Mouse (Mus musculus) heart, embryonic 11.5 days (tissue): ENCODE data around the gene Rcc1. TPM values are rescaled to one million over a fixed set of nuclear protein-coding genes. Genes with fewer than 3 reads are reported as not detected.

Experiments used
- ATAC-seq: fragments of 200-750 bp; cut with Nextera tagmentation; replicated peaks from 2 replicates; pipeline ENCODE4 v1.8.0; 2017; ENCODE audit warnings: moderate library complexity; ENCODE audit not compliant: insufficient number of reproducible peaks, low FRiP score, low TSS enrichment
- H3K27ac ChIP-seq: fragments of 300-500 bp; sonication (generic); 2 replicates; pipeline ENCODE4 v1.5.1; 2014; ENCODE audit warnings: mild to moderate bottlenecking, low read depth, low read length
- H3K27me3 ChIP-seq: fragments of 300-500 bp; sonication (generic); 2 replicates; pipeline ENCODE4 v1.6.1; 2014; ENCODE audit warnings: mild to moderate bottlenecking, low read length, mixed read lengths; ENCODE audit not compliant: control insufficient read depth, insufficient read depth
- H3K36me3 ChIP-seq: fragments of 300-500 bp; sonication (generic); 2 replicates; pipeline ENCODE4 v1.6.1; 2014; ENCODE audit warnings: mild to moderate bottlenecking, low read length, moderate library complexity, mixed read lengths; ENCODE audit not compliant: control insufficient read depth, insufficient read depth
- H3K4me1 ChIP-seq: fragments of 300-500 bp; sonication (generic); 2 replicates; pipeline ENCODE4 v1.6.1; 2014; ENCODE audit warnings: low read length; ENCODE audit not compliant: control insufficient read depth, insufficient read depth
- H3K4me2 ChIP-seq: fragments of 300-500 bp; sonication (generic); 2 replicates; pipeline ENCODE4 v1.6.1; 2014; ENCODE audit warnings: mild to moderate bottlenecking, moderate library complexity
- H3K4me3 ChIP-seq: fragments of 300-500 bp; sonication (generic); 2 replicates; pipeline ENCODE4 v1.5.1; 2014; ENCODE audit warnings: low read depth, low read length
- H3K9ac ChIP-seq: fragments of 300-500 bp; sonication (generic); 2 replicates; pipeline ENCODE4 v1.6.1; 2014; ENCODE audit warnings: mild to moderate bottlenecking, low read depth, low read length, moderate library complexity
- H3K9me3 ChIP-seq: fragments of 300-500 bp; sonication (generic); replicated peaks from 2 replicates; pipeline ENCODE4 v1.6.1; 2016; ENCODE audit warnings: low read length; ENCODE audit not compliant: control insufficient read depth
- WGBS: fragments of 180-500 bp; shearing (Covaris S2); extraction: QIAGEN DNeasy Blood & Tissue Kit; methylation state at CpG from one replicate; pipeline ENCODE4 v1.1.7; 2014; ENCODE audit not compliant: insufficient replicate concordance; 5-methylcytosine and 5-hydroxymethylcytosine counted together
- polyA plus RNA-seq: library from polyadenylated mRNA; unstranded; fragments of >200 nt; fragmentation: Nextera tagmentation; extraction: Ambion mirVana; gene quantifications from 2 replicates; pipeline ENCODE4 v1.2.1, GENCODE M21; 2014

Gene Rcc1
- polyA plus RNA-seq, 1 experiment from 2014 or later = 28.1 TPM

DNA sequence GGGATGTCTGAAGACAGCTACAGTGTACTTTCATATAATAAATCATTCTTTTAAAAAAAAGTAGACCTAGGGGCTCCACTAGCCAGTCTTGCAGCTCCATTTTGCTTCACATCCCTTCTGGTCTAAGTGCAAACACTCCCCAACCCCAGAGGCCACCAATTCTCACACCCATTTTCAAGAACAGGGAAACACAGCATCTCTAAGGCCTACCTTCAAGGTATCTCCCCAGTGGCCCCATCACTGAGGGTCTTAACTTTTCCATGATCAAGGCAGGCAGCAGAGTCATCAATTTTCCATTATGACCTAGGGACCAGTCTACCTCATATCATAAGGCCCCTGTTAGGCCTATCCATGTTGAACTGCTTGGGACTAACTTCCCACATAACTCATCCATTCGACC lies 2.0 kb downstream of the Rcc1 start:
- Histone ChIP-seq H3K9me3 (no peaks in the 10 kb centered on the region), H3K27ac (0 out of 2 replicates have a peak overlapping the region, but pooled peaks have one; percentile 23), H3K4me2 (peak overlapping the region; percentile 76), H3K4me3 (peak overlapping the region; percentile 83; the same call in 1 of the 2 replicates), H3K36me3 (no peaks in the 10 kb centered on the region), H3K9ac (no peak overlapping the region; the same call in 1 of the 2 replicates), H3K27me3 (no peaks in the 10 kb centered on the region), H3K4me1 (peaks cover 6% of the 10 kb centered on the region; the same call in 1 of the 2 replicates)
- WGBS = 26% methylated on average over 1 of the region's 1 CpGs
- no peak for ATAC-seq

DNA sequence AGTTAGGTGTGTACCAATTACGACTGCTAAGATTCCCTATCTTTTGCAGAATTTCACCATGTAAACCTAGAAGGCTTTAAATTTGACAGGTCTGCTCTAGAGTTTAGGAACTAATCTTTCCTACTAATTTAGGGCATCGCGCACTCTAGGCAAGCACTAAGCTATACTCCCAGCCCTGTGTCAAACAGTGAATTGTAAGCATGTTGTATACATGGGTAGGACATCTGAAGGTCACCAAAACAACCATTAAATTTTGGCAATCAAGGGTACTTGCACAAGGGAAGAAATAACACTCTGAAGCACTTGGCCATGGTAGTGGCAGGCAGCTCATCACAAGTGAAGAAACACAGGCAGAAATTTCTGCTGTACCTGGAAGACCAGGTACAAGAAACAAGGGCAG lies 2.6 kb downstream of the Rcc1 start:
- H3K9me3 ChIP-seq = no peaks in the 10 kb centered on the region
- no peaks in the 10 kb centered on the region for H3K36me3 ChIP-seq
- no peak overlapping the region for H3K9ac ChIP-seq
- no peak overlapping the region for H3K27ac ChIP-seq
- no peak overlapping the region for H3K4me3 ChIP-seq
- no peak overlapping the region for H3K4me2 ChIP-seq
- H3K4me1 ChIP-seq = peaks cover 6% of the 10 kb centered on the region; the same call in 1 of the 2 replicates
- ATAC-seq = no peak
- H3K27me3 ChIP-seq = no peaks in the 10 kb centered on the region
- WGBS = 67% methylated on average over 3 of the region's 3 CpGs

DNA sequence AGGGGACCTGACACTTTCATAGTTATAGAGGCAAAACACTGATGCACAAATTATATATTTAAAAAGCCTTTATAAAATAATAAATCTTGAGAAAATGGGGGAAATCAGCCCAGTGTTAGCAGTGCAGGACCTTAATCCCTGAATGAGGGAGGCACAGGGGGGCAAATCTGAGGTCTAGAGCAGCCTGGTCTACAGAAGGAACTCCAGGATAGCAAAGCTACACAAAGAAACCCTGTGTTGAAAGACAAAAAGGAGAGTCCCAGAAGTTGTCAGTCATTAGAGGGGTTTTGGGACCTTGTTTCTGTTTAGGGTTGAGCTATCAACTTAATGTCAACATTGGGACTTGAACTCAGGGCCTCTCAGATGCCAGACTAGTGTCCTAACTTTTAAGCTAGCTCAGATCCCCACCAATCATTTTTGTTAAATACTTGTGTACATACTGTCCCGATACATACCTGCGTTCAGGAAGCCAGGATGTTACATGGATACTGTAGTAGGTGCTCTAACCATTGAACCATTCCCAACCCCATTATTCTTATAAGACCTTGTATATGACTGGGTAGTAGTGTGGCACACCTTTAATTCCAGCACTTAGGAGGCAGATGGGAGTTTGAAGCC lies 3.2 kb downstream of the Rcc1 start:
- no peak for ATAC-seq
- no peak overlapping the region for H3K4me3 ChIP-seq
- H3K4me1 ChIP-seq = peaks cover 6% of the 10 kb centered on the region; the same call in 1 of the 2 replicates
- no peaks in the 10 kb centered on the region for H3K36me3 ChIP-seq
- H3K4me2 ChIP-seq = no peak overlapping the region
- 44% methylated on average over 2 of the region's 2 CpGs for WGBS
- H3K9ac ChIP-seq = no peak overlapping the region
- H3K27ac ChIP-seq = no peak overlapping the region
- H3K9me3 ChIP-seq = no peaks in the 10 kb centered on the region
- no peaks in the 10 kb centered on the region for H3K27me3 ChIP-seq

DNA sequence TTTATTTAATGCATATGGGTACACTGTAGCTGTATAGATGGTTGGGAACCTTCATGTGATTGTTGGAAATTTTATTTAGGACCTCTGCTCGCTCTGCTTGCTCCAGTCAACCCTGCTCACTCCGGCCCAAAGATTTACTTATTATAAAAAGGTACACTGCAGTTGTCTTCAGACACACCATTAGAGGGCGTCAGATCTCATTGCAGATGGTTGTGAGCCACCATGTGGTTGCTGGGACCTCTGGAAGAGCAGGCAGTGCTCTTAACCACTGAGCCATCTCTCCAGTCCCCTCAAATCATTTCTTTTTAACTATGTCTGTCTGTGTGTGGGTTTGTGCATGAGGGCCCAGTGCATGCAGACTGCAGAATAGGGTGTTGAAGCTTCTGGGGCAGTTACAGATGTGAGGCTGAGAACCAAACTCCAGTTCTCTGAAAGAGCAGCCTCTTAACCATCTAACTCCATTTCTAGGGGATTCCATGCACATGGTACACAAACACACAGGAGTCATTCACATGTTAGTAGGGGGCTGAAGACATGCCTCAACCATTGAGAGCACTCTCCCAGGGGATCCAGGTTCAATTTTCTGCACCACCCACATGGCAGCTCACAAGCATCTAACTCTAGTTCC lies 3.8 kb downstream of the Rcc1 start:
- WGBS = 71% methylated on average over 3 of the region's 3 CpGs
- no peak overlapping the region for H3K27ac ChIP-seq

DNA sequence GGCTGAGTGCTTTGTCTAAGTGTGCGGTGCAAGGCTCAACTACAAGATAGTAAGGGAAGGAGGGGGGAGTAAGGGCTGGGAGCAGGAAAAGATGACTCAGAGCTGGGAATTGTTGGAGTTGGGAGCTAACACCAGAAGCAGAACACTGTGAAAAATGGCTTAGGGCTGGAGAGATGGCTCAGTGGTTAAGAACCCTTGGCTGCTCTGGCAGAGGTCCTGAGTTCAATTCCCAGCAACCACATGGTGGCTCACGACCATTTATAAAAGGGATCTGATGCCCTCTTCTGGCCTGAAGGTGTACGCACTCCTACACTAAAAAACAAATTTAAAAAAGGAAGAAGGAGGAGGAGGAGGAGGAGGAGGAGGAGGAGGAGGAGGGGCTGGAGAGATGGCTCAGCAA lies 6.7 kb downstream of the Rcc1 start:
- Histone ChIP-seq H3K9ac (no peak overlapping the region), H3K9me3 (no peaks in the 10 kb centered on the region), H3K4me1 (peaks cover 25% of the 10 kb centered on the region), H3K36me3 (no peaks in the 10 kb centered on the region), H3K27me3 (no peaks in the 10 kb centered on the region), H3K27ac (no peak overlapping the region), H3K4me3 (no peak overlapping the region), H3K4me2 (no peak overlapping the region)
- 56% methylated on average over 3 of the region's 3 CpGs for WGBS
- no peak for ATAC-seq

More for the DNA sequence above, 3.8 kb downstream of the Rcc1 start:
- ATAC-seq = no peak
- no peak overlapping the region for H3K4me3 ChIP-seq
- H3K36me3 ChIP-seq = no peaks in the 10 kb centered on the region
- H3K9ac ChIP-seq = no peak overlapping the region
- H3K4me2 ChIP-seq = no peak overlapping the region
- H3K9me3 ChIP-seq = no peaks in the 10 kb centered on the region
- H3K4me1 ChIP-seq = peaks cover 9% of the 10 kb centered on the region; the same call in 1 of the 2 replicates
- no peaks in the 10 kb centered on the region for H3K27me3 ChIP-seq

DNA sequence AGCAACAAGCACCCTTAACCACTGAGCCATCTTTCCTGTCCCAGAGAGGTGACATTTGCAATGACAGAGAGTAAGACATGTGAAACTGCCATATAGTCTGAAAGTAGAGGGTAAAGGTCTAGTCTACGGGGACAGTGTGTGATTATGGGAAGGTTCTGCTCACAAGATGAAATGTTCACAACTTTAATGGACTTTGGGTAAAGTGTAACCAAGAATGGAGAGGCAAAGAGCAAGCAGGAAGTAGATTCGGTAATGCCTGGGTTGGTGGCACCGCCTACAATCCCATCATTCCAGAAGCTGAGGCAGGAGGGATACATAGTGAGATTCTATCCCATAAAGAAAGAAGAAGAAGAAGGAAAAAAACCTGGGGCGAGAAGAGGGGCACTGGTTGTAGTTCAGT lies 7.1 kb downstream of the Rcc1 start:
- Histone ChIP-seq H3K27me3 (no peaks in the 10 kb centered on the region), H3K36me3 (no peaks in the 10 kb centered on the region), H3K4me2 (no peak overlapping the region), H3K4me3 (no peak overlapping the region), H3K9ac (no peak overlapping the region), H3K4me1 (peaks cover 27% of the 10 kb centered on the region), H3K9me3 (no peaks in the 10 kb centered on the region), H3K27ac (no peak overlapping the region)
- no peak for ATAC-seq
- WGBS = 78% methylated on average over 4 of the region's 4 CpGs

DNA sequence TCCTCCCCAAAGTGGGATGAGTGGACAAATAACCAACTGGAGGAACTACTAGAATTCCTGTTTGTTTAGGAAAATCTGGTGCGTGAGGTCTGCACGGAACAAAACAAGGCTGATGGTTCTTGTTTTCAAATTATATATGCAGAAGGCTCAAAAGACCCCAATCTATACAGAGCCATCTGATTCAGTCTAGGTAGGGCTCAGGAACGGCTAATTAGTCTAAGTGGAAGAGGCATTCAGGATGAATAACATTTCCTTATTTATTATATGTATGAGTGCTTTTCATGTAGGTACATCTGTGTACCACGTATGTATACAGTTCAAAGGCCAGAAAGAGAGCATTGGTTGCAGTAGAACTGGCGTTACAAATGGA lies 7.6 kb downstream of the Rcc1 start:
- WGBS = 48% methylated on average over 5 of the region's 5 CpGs
- Histone ChIP-seq H3K27me3 (no peaks in the 10 kb centered on the region), H3K4me1 (peaks cover 24% of the 10 kb centered on the region), H3K27ac (no peak overlapping the region), H3K36me3 (no peaks in the 10 kb centered on the region), H3K4me2 (no peak overlapping the region; the same call in 1 of the 2 replicates), H3K9me3 (no peaks in the 10 kb centered on the region), H3K4me3 (peak overlapping the region; percentile 64; the same call in 1 of the 2 replicates), H3K9ac (no peak overlapping the region)
- ATAC-seq = no peak

DNA sequence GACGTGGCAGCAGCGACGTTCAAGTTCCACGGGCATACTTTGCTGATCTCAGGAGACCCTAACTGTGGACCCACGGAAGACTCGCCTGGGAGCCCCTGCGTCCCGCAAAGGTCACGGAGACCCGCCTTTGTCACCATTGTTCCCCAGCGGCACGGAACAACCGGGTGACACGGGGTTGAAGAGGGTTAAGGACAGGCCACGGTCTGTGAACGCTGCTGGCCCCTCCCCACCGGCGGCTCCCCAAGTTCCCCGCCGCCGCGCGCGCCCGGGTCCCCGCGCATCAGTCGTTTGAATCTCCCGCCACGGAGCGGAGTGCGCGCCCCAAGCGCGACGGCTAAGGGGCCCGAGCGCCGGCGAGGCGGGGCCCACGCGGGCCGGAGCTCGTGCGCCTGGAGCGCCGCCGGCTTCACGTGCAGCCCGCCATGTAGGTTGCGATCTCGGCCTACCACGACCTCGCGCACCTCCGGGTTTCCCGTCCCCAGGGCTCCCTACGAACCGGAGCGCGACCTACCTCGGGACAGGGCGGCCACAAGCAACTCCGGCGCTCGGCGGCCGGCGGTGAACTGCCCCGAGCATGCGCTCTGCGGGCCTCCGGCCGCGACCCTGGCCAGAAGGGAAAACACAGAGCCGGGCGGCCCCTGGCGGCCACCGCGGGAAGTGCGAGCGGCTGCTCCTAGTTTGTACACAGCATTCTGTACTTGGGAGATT lies 8.1 kb downstream of the Rcc1 start:
- no peaks in the 10 kb centered on the region for H3K36me3 ChIP-seq
- peak; percentile 81 for ATAC-seq
- H3K27ac ChIP-seq = peak overlapping the region; percentile 8
- H3K9me3 ChIP-seq = no peaks in the 10 kb centered on the region
- peak overlapping the region; percentile 64 for H3K4me3 ChIP-seq
- peak overlapping the region; percentile 85 for H3K4me2 ChIP-seq
- WGBS = under 1% methylated on average over 83 of the region's 83 CpGs
- no peaks in the 10 kb centered on the region for H3K27me3 ChIP-seq
- H3K9ac ChIP-seq = peak overlapping the region; percentile 88
- H3K4me1 ChIP-seq = peaks cover 24% of the 10 kb centered on the region
